Mouse (Mus musculus) liver, postnatal 0 days (tissue): ENCODE measurements at regions not wholly inside any gene's neighbourhood (a gene's known extent, or its start where the extent isn't known, plus 50 kb on each side); places are given as distances from the start of the nearest gene placed in this dataset.

ENCODE experiments used
- ATAC-seq: fragments of 200-750 bp; cut with Nextera tagmentation; 2 replicates; pipeline ENCODE4 v1.8.0; 2017; ENCODE audit warnings: mild to moderate bottlenecking, moderate library complexity
- DNase-seq: peaks from one replicate; pipeline ENCODE4 v3.0.0-alpha.2; 2016
- H3K27ac ChIP-seq: fragments of 300-500 bp; sonication (generic); 2 replicates; pipeline ENCODE4 v1.5.1; 2014; ENCODE audit warnings: antibody characterized with exemption, moderate library complexity, mild to moderate bottlenecking, low read depth
- H3K27me3 ChIP-seq: fragments of 300-500 bp; sonication (generic); 2 replicates; pipeline ENCODE4 v1.6.1; 2014; ENCODE audit warnings: low read length, control low read depth, mixed read lengths; ENCODE audit not compliant: insufficient read depth
- H3K36me3 ChIP-seq: fragments of 300-500 bp; sonication (generic); replicated peaks from 2 replicates; pipeline ENCODE4 v1.6.1; 2014; ENCODE audit warnings: mild to moderate bottlenecking, control low read depth, low read length, moderate library complexity, mixed read lengths; ENCODE audit not compliant: insufficient read depth
- H3K4me1 ChIP-seq: fragments of 300-500 bp; sonication (generic); 2 replicates; pipeline ENCODE4 v1.6.1; 2014; ENCODE audit warnings: antibody characterized with exemption, mild to moderate bottlenecking, control low read depth; ENCODE audit not compliant: insufficient read depth
- H3K4me2 ChIP-seq: fragments of 300-500 bp; sonication (generic); 2 replicates; pipeline ENCODE4 v1.6.1; 2014; ENCODE audit warnings: low read depth, mild to moderate bottlenecking, low read length, moderate library complexity, mixed read lengths
- H3K4me3 ChIP-seq: fragments of 300-500 bp; sonication (generic); 2 replicates; pipeline ENCODE4 v1.5.1; 2014; ENCODE audit warnings: low read depth, low read length
- H3K9ac ChIP-seq: fragments of 300-500 bp; sonication (generic); replicated peaks from 2 replicates; pipeline ENCODE4 v1.6.1; 2014; ENCODE audit warnings: mild to moderate bottlenecking, moderate library complexity
- H3K9me3 ChIP-seq: fragments of 300-500 bp; sonication (generic); 2 replicates; pipeline ENCODE4 v1.6.1; 2016; ENCODE audit warnings: mild to moderate bottlenecking, control low read depth, low read length, mixed read lengths
- CTCF ChIP-seq: sonication (generic); IDR thresholded peaks from 2 replicates; pipeline ENCODE4 v1.5.1; 2016; ENCODE audit warnings: antibody characterized with exemption, low read depth
- EP300 ChIP-seq: IDR thresholded peaks from 2 replicates; pipeline ENCODE4 v1.6.1; 2016; ENCODE audit warnings: antibody characterized with exemption, low read depth, mild to moderate bottlenecking
- WGBS: fragments of 180-500 bp; shearing (Covaris S2); extraction: QIAGEN DNeasy Blood & Tissue Kit; methylation state at CpG from one replicate; pipeline ENCODE4 v1.1.7; 2014; ENCODE audit not compliant: insufficient replicate concordance; 5-methylcytosine and 5-hydroxymethylcytosine counted together

- DNase-seq (no peak), ATAC-seq (no peak)
- no peaks in the 10 kb centered on the region for H3K36me3 ChIP-seq
- no peak overlapping the region for H3K4me2 ChIP-seq
- no peak overlapping the region for H3K9ac ChIP-seq
- 60% methylated on average over 12 of the region's 12 CpGs for WGBS
- TF ChIP-seq CTCF (no peak), EP300 (no peak)
- H3K4me3 ChIP-seq, result no peak overlapping the region
- H3K27me3 ChIP-seq, result no peaks in the 10 kb centered on the region
- no peaks in the 10 kb centered on the region for H3K9me3 ChIP-seq
- no peak overlapping the region for H3K27ac ChIP-seq
- H3K4me1 ChIP-seq, result no peaks in the 10 kb centered on the region
Measured at GRCm38 (mm10) chr1:33271437-33272145, 398.0 kb downstream of the Prim2 start.

GRCm38 (mm10) chr1:33269162-33269561 lies 400.4 kb downstream of the Prim2 start:
- Histone ChIP-seq H3K9ac (no peak overlapping the region), H3K4me2 (no peak overlapping the region), H3K27ac (no peak overlapping the region), H3K27me3 (no peaks in the 10 kb centered on the region), H3K36me3 (no peaks in the 10 kb centered on the region), H3K4me3 (no peak overlapping the region), H3K4me1 (no peaks in the 10 kb centered on the region), H3K9me3 (no peaks in the 10 kb centered on the region)
- DNase-seq, result no peak
- TF ChIP-seq EP300 (no peak), CTCF (no peak)
- 79% methylated on average over 4 of the region's 4 CpGs for WGBS
- no peak for ATAC-seq

- no peaks in the 10 kb centered on the region for H3K9me3 ChIP-seq
- no peak for TF ChIP-seq CTCF
- no peak for TF ChIP-seq EP300
- 72% methylated on average over 5 of the region's 5 CpGs for WGBS
- no peak overlapping the region for H3K27ac ChIP-seq
- no peaks in the 10 kb centered on the region for H3K27me3 ChIP-seq
- ATAC-seq (no peak), DNase-seq (no peak)
- no peaks in the 10 kb centered on the region for H3K4me1 ChIP-seq
- H3K9ac ChIP-seq, result no peak overlapping the region
- no peaks in the 10 kb centered on the region for H3K36me3 ChIP-seq
- no peak overlapping the region for H3K4me3 ChIP-seq
- H3K4me2 ChIP-seq, result no peak overlapping the region
Measured at GRCm38 (mm10) chr1:33265731-33266415, 403.7 kb downstream of the Prim2 start.

GRCm38 (mm10) chr1:33249474-33249873 lies 420.1 kb downstream of the Prim2 start:
- no peak for TF ChIP-seq CTCF
- TF ChIP-seq EP300, result no peak
- Histone ChIP-seq H3K4me3 (no peak overlapping the region), H3K9ac (no peak overlapping the region), H3K27me3 (no peaks in the 10 kb centered on the region), H3K27ac (no peak overlapping the region), H3K4me1 (no peaks in the 10 kb centered on the region), H3K9me3 (no peaks in the 10 kb centered on the region), H3K36me3 (no peaks in the 10 kb centered on the region), H3K4me2 (no peak overlapping the region)
- DNase-seq, result no peak
- no peak for ATAC-seq
- WGBS, result 76% methylated on average over 5 of the region's 5 CpGs

GRCm38 (mm10) chr1:33247076-33247475 lies 422.5 kb downstream of the Prim2 start:
- no peaks in the 10 kb centered on the region for H3K9me3 ChIP-seq
- DNase-seq (no peak), ATAC-seq (no peak)
- 77% methylated on average over 6 of the region's 6 CpGs for WGBS
- no peak overlapping the region for H3K4me3 ChIP-seq
- H3K4me1 ChIP-seq, result no peaks in the 10 kb centered on the region
- no peaks in the 10 kb centered on the region for H3K27me3 ChIP-seq
- TF ChIP-seq EP300 (no peak), CTCF (no peak)
- H3K4me2 ChIP-seq, result no peak overlapping the region
- no peak overlapping the region for H3K27ac ChIP-seq
- no peak overlapping the region for H3K9ac ChIP-seq
- H3K36me3 ChIP-seq, result no peaks in the 10 kb centered on the region

- DNase-seq (no peak), ATAC-seq (no peak)
- no peak overlapping the region for H3K9ac ChIP-seq
- no peak overlapping the region for H3K27ac ChIP-seq
- TF ChIP-seq CTCF (no peak), EP300 (no peak)
- no peaks in the 10 kb centered on the region for H3K4me1 ChIP-seq
- no peaks in the 10 kb centered on the region for H3K36me3 ChIP-seq
- WGBS, result 77% methylated on average over 4 of the region's 4 CpGs
- no peaks in the 10 kb centered on the region for H3K9me3 ChIP-seq
- H3K27me3 ChIP-seq, result no peaks in the 10 kb centered on the region
- H3K4me3 ChIP-seq, result no peak overlapping the region
- H3K4me2 ChIP-seq, result no peak overlapping the region
Measured at GRCm38 (mm10) chr1:33245186-33245585, 424.4 kb downstream of the Prim2 start.
